Mouse (Mus musculus) embryonic stem cell, embryonic (primary cell): ENCODE data around the gene Cfap54.

Source experiments
- CTCF ChIA-PET, 4 experiments: fragments of 300-600 bp in 2 of 4; fragments of 350-600 bp in 2 of 4; sonication (Branson Sonifier 250); formaldehyde crosslinking; loops; one replicate each; lab custom pipeline; 2022; ENCODE audit warnings: inconsistent platforms in 2 of 4; lab: Charles Lee
- POLR2A ChIA-PET, 4 experiments: fragments of 300-600 bp in 2 of 4; fragments of 350-600 bp in 2 of 4; sonication (Branson Sonifier 250); formaldehyde crosslinking; loops; one replicate each; lab custom pipeline; 2022; ENCODE audit warnings: antibody characterized with exemption in 4 of 4, inconsistent platforms in 1 of 4; lab: Charles Lee

Gene Cfap54

DNA sequence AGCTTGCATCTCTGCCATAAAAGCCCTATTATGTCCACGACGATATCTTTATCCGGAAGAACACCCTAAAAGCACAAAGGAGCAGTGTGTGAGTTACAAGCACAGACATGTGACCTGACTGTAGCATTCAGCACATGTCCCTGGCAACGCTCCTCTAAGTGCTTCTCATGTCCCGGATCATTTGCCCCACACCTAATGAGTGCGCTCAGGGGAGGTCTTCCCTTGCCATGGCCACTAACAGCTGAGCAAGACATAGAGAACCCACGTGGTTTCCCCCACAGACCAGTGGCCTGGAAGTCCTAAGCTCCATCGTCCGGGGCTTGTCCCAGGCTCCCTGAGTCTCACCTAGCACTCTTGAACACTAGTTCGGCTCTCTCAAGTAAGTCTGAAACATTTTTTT lies 45.9 kb downstream of the Cfap54 start:
- POLR2A ChIA-PET, result interaction anchor here in 2 of 4 experiments (0.6 to 0.7 kb wide), 3 partner anchors 28 to 1591 kb away, joined by 3 to 4 read pairs (median 3); no protein-coding TSS in a partner anchor

GRCm38 (mm10) chr10:93023295-93023694 lies 58.1 kb downstream of the Cfap54 start:
- POLR2A ChIA-PET, result no interaction called here

More for the DNA sequence above, 45.9 kb downstream of the Cfap54 start:
- CTCF ChIA-PET, result interaction anchor here in 1 of 4 experiments (0.6 kb wide), 2 partner anchors 9 to 537 kb away, joined by 3 to 4 read pairs; no protein-coding TSS in a partner anchor

GRCm38 (mm10) chr10:93014059-93014795 lies 67.2 kb downstream of the Cfap54 start:
- CTCF ChIA-PET, result no interaction called here
- POLR2A ChIA-PET, result no interaction called here

More at GRCm38 (mm10) chr10:93023295-93023694, 58.1 kb downstream of the Cfap54 start:
- CTCF ChIA-PET, result no interaction called here

DNA sequence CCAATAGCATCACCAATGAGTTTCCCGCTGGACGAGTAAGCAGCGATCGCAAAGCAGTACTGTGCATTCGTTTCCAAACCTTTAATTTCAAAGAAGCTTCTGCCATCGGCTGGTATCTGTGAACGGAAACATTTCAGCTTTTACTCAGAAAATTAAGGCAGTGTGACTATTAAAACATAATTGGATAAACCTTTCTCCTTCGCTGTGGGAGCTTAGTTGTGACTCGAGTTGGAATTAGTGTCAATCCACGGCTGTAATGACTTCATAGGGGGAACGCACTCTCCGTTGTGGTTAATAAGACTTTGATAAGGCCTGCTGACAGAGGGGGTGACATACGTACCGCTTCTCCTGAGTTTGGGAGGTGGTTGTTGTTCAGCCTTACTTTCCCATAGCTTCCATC lies 70.3 kb downstream of the Cfap54 start:
- POLR2A ChIA-PET, result no interaction called here
- CTCF ChIA-PET, result no interaction called here

DNA sequence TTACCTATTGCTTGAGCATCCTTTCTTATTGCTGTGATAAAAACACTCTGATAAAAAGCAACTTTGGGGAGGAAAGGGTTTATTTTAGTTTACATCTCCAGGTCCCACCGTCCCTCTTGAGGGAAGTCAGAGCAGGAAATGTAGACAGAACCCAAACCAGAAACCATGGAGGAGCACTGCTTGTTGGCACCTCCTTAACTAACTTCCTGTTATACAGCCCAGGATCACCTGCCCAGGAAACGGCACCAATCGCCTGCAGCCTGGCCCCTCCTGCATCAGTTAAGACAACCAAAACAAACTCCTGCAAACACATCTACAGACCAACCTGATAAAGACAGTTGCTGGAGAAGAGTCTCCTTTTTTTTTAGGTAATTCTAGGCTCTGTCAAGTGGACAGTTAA lies 74.4 kb downstream of the Cfap54 start:
- ChIA-PET POLR2A (no interaction called here), CTCF (no interaction called here)

GRCm38 (mm10) chr10:93006405-93006804 lies 75.0 kb downstream of the Cfap54 start:
- ChIA-PET CTCF (no interaction called here), POLR2A (no interaction called here)

DNA sequence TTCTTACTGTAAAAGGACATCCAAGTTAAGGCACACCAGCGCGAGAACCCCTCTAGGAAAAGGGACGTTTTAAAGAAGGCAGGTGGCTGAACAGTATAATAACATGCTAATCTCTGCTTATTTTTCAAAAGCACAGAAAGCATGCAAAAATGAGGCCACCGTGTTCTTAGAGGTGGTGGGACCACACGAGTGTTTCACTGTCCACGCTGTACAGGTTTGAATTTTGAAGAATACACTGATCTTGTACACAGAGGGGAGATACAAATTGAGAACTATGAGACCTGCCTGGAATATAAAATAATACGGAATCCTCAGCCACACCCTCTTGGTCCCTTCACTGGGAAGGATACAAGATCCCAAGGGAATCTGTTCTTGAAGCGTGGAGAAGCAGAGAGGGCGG lies 82.9 kb downstream of the Cfap54 start:
- ChIA-PET POLR2A (no interaction called here), CTCF (no interaction called here)

GRCm38 (mm10) chr10:92995186-92995585 lies 86.2 kb downstream of the Cfap54 start:
- POLR2A ChIA-PET, result interaction anchor here in 1 of 4 experiments (0.6 kb wide), 1 partner anchor 249 kb away, joined by 4 read pairs; no protein-coding TSS in a partner anchor

GRCm38 (mm10) chr10:92994340-92994739 lies 87.1 kb downstream of the Cfap54 start:
- ChIA-PET POLR2A (no interaction called here), CTCF (no interaction called here)

More at GRCm38 (mm10) chr10:92995186-92995585, 86.2 kb downstream of the Cfap54 start:
- CTCF ChIA-PET, result interaction anchor here in 1 of 4 experiments (0.6 kb wide), 1 partner anchor 41 kb away, joined by 6 read pairs; no protein-coding TSS in a partner anchor

DNA sequence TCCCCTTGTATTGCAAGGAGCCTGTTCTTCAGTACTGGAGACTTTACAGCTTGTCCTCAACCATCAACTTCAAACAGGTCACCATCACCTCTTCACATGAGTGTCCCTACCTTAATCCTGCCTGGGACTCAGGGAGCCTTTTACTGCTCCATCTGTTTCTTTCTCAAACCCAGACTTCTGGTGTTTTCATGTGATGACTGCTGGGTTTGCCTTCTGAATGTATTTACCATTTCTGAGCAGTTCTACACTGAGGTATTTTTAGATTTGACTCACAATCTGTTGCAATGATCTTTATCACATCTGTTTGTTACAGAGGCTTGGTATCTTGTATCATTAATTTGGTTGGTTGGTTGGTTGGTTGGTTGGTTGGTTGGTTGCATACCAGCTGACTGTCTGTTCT lies 88.9 kb downstream of the Cfap54 start:
- CTCF ChIA-PET, result no interaction called here
- POLR2A ChIA-PET, result no interaction called here

GRCm38 (mm10) chr10:92990576-92990975 lies 90.8 kb downstream of the Cfap54 start:
- ChIA-PET CTCF (no interaction called here), POLR2A (no interaction called here)

DNA sequence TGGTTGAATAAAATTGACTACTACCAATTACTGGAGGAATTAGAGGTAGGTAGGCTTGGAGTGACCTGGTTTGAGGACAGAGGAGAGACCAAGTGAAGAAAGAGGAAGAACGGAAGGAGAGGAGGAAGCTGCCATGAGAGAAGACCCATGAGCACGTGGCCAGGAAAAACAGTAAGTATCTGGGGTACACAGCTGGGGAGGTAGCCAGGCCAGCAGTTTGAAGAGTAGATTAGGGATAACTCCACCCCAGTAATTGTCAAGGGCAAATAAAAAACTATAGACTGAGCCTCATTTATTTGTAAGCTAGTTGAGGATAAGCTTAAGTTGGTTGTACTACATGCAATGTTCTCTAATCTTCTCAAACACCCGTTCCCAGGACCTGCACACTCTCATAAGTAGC lies 116.3 kb downstream of the Cfap54 start:
- CTCF ChIA-PET, result interaction anchor here in 1 of 4 experiments (0.6 kb wide), 2 partner anchors 308 to 697 kb away, joined by 3 to 5 read pairs; no protein-coding TSS in a partner anchor
- POLR2A ChIA-PET, result interaction anchor here in 1 of 4 experiments (0.6 kb wide), 1 partner anchor 297 kb away, joined by 3 read pairs; no protein-coding TSS in a partner anchor

DNA sequence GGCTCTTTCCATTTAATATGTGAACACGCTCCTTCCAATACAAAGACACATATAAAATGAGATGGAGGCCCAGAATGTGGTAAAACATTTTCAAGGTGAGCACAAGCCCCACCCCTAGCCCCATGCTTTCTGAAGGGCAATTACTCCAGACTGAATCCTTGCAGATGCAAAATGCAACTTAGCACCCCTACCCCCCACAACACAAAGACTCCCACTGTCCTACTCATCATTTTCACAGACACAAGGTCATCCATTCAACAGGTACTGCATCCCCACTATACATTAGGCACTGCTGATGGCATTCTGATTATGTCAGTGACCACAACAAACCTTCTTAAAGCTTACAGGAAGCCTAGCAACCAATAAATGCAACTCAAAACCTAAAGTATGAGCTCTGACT lies 131.4 kb downstream of the Cfap54 start:
- ChIA-PET CTCF (interaction anchor here in 1 of 4 experiments (0.5 kb wide), 1 partner anchor 9 kb away, joined by 3 read pairs; no protein-coding TSS in a partner anchor), POLR2A (no interaction called here)

DNA sequence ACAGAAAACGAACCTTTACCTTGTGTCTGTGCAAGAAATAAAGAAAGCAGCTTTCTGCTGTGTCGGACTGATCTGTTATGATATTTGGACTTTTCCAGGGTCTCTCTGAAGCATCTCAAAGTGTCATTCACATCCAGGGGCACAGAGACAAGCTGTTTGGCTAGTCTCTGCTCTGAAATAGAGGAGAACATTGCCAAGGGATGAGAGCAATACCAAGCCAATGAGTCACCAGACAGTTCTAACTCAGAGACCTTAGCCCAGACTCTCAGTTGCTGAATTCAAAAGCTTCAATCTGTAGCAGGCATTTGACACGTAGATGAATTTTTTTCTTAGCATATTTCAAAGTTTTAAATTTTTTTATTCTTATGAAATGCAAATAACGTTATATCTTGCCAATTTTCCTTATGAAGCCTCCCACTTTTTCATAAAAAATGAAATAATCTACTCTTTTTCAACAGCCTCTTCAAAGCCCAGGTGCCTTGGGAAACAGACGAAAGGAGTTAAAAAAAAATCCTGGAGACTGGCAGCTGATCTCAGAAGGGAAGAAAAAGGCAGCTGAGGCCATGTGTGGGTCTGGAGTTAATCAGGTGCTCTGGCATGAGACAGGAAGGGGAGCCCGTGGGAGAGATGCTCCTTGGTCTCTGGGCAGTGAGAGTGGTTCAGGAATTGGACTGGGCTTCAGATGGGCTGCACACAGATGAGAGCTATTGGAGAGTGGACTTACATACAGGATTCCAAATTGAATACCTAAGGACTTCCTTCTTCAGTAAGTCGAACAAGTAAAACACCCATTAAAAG lies 138.4 kb downstream of the Cfap54 start:
- CTCF ChIA-PET, result interaction anchor here in 1 of 4 experiments (0.6 kb wide), 1 partner anchor 31 kb away, joined by 3 read pairs; no protein-coding TSS in a partner anchor
- POLR2A ChIA-PET, result no interaction called here

DNA sequence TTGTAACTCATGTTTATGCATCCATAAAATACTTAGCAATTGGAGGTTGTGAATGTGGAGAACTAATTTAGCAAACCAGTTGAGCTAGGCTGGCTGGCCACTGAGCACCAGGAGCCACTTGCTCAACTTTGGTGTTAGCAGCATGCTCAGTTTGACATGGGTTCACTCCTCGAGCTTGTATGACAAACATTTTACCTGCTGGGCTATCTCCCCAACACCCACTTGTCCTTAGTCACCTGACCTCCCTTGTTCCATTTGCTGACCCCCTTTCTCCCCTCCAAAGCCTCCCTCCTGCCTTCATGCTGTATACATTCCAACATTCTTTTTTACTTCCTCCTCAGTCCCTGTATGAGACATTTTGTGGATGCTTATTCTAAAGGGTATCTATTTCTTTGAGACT lies 139.8 kb downstream of the Cfap54 start:
- CTCF ChIA-PET, result no interaction called here

DNA sequence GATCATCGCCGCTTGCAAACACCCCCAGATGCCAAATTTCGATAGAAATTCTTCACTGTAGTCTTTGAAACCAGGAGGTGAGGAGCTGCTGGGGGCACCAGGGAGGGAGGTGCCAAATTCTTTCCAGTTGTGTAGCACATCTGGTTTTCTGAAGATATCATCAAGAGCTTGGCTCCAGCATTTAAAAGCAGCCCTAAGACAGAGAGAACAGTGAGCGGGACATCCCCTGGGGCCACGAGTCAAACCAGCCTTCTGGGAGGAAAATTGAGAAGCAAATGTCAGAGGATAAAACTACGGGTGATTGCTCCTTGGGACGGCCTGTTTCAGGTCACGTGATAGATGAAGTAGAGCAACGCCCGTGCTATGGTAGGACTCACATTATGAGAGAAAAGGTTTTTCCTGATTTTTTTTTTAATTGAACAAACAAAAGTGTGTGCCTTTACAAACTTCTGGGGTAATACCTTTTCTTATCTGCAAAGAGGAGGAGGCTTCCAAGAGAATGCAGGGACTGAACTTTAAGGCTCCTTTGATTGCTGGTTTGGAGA lies 143.6 kb downstream of the Cfap54 start:
- ChIA-PET POLR2A (no interaction called here), CTCF (no interaction called here)

More for the DNA sequence above, 139.8 kb downstream of the Cfap54 start:
- POLR2A ChIA-PET, result no interaction called here

GRCm38 (mm10) chr10:92937091-92937490 lies 144.3 kb downstream of the Cfap54 start:
- ChIA-PET CTCF (interaction anchor here in 1 of 4 experiments (1.2 kb wide), 1 partner anchor 46 kb away, joined by 3 read pairs; no protein-coding TSS in a partner anchor), POLR2A (no interaction called here)

DNA sequence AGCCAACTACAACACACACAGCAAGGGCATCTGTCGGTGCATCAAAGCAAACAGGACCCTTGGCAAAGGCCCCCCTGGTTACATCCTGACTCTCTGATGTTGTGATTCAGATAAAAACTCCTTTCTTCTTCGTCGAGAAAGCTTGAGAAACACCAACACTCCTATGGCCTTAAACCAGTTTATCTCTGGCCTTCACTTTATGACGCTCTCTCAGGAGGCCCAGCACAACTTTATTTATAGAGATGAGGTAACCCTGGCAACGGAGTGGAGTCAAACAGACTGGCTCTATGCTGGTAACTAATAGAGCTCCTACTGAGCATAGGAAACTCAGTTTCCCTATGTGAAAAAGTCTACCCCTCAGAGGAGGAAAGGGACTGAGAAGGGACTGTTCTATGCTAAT lies 146.9 kb downstream of the Cfap54 start:
- CTCF ChIA-PET, result interaction anchor here in 1 of 4 experiments (0.6 kb wide), 1 partner anchor 349 kb away, joined by 3 read pairs; no protein-coding TSS in a partner anchor

GRCm38 (mm10) chr10:92933616-92934015 lies 147.8 kb downstream of the Cfap54 start:
- ChIA-PET CTCF (no interaction called here), POLR2A (no interaction called here)

More for the DNA sequence above, 146.9 kb downstream of the Cfap54 start:
- POLR2A ChIA-PET, result no interaction called here
